Mouse (Mus musculus) liver, postnatal 0 days (tissue): ENCODE measurements at regions not wholly inside any gene's neighbourhood (a gene's known extent, or its start where the extent isn't known, plus 50 kb on each side); places are given as distances from the start of the nearest gene placed in this dataset.

ENCODE experiments used
- ATAC-seq: fragments of 200-750 bp; cut with Nextera tagmentation; 2 replicates; pipeline ENCODE4 v1.8.0; 2017; ENCODE audit warnings: mild to moderate bottlenecking, moderate library complexity
- DNase-seq: peaks from one replicate; pipeline ENCODE4 v3.0.0-alpha.2; 2016
- H3K27ac ChIP-seq: fragments of 300-500 bp; sonication (generic); 2 replicates; pipeline ENCODE4 v1.5.1; 2014; ENCODE audit warnings: antibody characterized with exemption, moderate library complexity, mild to moderate bottlenecking, low read depth
- H3K27me3 ChIP-seq: fragments of 300-500 bp; sonication (generic); 2 replicates; pipeline ENCODE4 v1.6.1; 2014; ENCODE audit warnings: low read length, control low read depth, mixed read lengths; ENCODE audit not compliant: insufficient read depth
- H3K36me3 ChIP-seq: fragments of 300-500 bp; sonication (generic); replicated peaks from 2 replicates; pipeline ENCODE4 v1.6.1; 2014; ENCODE audit warnings: mild to moderate bottlenecking, control low read depth, low read length, moderate library complexity, mixed read lengths; ENCODE audit not compliant: insufficient read depth
- H3K4me1 ChIP-seq: fragments of 300-500 bp; sonication (generic); 2 replicates; pipeline ENCODE4 v1.6.1; 2014; ENCODE audit warnings: antibody characterized with exemption, mild to moderate bottlenecking, control low read depth; ENCODE audit not compliant: insufficient read depth
- H3K4me2 ChIP-seq: fragments of 300-500 bp; sonication (generic); 2 replicates; pipeline ENCODE4 v1.6.1; 2014; ENCODE audit warnings: low read depth, mild to moderate bottlenecking, low read length, moderate library complexity, mixed read lengths
- H3K4me3 ChIP-seq: fragments of 300-500 bp; sonication (generic); 2 replicates; pipeline ENCODE4 v1.5.1; 2014; ENCODE audit warnings: low read depth, low read length
- H3K9ac ChIP-seq: fragments of 300-500 bp; sonication (generic); replicated peaks from 2 replicates; pipeline ENCODE4 v1.6.1; 2014; ENCODE audit warnings: mild to moderate bottlenecking, moderate library complexity
- H3K9me3 ChIP-seq: fragments of 300-500 bp; sonication (generic); 2 replicates; pipeline ENCODE4 v1.6.1; 2016; ENCODE audit warnings: mild to moderate bottlenecking, control low read depth, low read length, mixed read lengths
- CTCF ChIP-seq: sonication (generic); IDR thresholded peaks from 2 replicates; pipeline ENCODE4 v1.5.1; 2016; ENCODE audit warnings: antibody characterized with exemption, low read depth
- EP300 ChIP-seq: IDR thresholded peaks from 2 replicates; pipeline ENCODE4 v1.6.1; 2016; ENCODE audit warnings: antibody characterized with exemption, low read depth, mild to moderate bottlenecking
- WGBS: fragments of 180-500 bp; shearing (Covaris S2); extraction: QIAGEN DNeasy Blood & Tissue Kit; methylation state at CpG from one replicate; pipeline ENCODE4 v1.1.7; 2014; ENCODE audit not compliant: insufficient replicate concordance; 5-methylcytosine and 5-hydroxymethylcytosine counted together

DNA sequence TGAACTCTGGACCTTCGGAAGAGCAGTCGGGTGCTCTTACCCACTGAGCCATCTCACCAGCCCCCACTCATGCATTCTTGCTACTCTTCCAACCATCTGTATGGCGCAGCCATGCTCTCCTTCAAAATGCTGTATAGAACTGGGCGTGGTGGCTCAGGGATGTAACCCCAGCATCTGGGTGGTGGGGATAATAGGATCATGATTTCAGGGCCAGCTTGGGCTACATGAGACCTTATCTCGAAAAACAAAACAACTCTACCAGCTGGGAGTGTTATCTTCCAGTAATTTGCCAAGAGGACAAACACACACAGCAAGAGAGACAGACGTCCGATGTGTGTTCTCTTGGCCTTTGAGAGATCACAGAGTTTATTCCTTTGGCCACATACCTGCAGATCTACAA lies 69.8 kb upstream of the Lmo2 start:
- DNase-seq (no peak), ATAC-seq (peak; percentile 90)
- no peak overlapping the region for H3K4me3 ChIP-seq
- H3K36me3 ChIP-seq = no peaks in the 10 kb centered on the region
- H3K27me3 ChIP-seq = no peaks in the 10 kb centered on the region
- H3K4me1 ChIP-seq = peaks cover 10% of the 10 kb centered on the region
- H3K9ac ChIP-seq = no peak overlapping the region
- H3K9me3 ChIP-seq = no peaks in the 10 kb centered on the region
- no peak overlapping the region for H3K4me2 ChIP-seq
- 73% methylated on average over 7 of the region's 7 CpGs for WGBS
- H3K27ac ChIP-seq = peak overlapping the region; percentile 55; the same call in 1 of the 2 replicates
- TF ChIP-seq EP300 (peak; percentile 63), CTCF (no peak)

DNA sequence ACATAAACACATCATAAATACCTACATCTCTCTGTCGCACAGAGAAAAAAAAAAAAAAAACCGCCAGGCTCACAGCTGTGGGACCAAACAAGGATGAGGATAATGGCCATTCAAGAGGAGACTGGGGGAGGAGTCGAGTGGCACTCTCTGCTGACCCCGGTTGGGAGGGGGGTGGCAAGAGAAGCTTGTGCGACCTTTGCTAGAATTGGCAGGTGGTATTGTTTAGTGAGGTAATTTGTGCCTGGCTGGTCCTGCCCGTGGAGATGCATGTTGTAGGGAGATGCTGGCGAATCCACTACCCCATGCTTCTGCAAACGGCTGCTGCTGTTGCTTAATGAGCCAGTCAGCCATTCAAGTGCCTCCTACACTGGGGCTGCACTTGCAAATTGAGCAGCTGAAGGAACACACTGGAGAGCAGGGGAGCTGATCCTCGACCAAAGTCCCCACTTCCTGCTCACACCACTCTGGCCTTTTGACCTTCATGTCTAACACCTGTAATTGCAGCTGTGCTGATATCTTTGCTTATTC lies 66.5 kb upstream of the Lmo2 start:
- Histone ChIP-seq H3K4me2 (no peak overlapping the region), H3K4me3 (no peak overlapping the region), H3K9ac (no peak overlapping the region), H3K36me3 (no peaks in the 10 kb centered on the region), H3K9me3 (no peaks in the 10 kb centered on the region), H3K27ac (no peak overlapping the region), H3K4me1 (peaks cover 37% of the 10 kb centered on the region), H3K27me3 (no peaks in the 10 kb centered on the region)
- TF ChIP-seq CTCF (no peak), EP300 (no peak)
- ATAC-seq = no peak
- DNase-seq = no peak
- 39% methylated on average over 9 of the region's 9 CpGs for WGBS

DNA sequence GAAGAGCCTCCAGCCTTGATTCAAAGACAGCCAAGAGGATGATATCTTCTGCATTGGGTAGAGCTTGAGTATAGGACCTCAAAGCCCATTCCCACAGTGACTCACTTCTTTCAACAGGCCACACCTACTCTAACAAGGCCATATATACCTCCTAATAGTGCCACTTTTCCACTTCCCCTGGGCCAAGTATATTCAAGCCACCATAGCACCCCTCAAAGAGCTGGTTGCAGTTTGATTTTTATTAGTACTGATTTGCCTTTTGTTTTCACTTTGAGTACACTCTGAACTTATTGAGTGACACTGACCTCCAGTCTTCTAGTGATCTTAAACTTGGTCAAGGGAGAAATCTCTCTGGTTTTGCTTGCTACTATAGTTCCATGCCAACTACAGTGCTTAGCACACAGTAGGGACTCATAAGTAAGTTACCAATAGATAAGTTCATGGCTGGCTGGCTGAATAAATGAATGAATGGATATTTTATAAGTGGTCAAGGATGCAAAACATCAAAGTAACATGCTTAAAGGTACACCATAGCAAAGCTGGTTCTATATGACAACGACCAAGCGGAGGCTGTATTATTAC lies 64.5 kb upstream of the Lmo2 start:
- Histone ChIP-seq H3K4me2 (0 out of 2 replicates have a peak overlapping the region, but pooled peaks have one; percentile 10), H3K4me1 (peaks cover 52% of the 10 kb centered on the region), H3K9ac (peak overlapping the region; percentile 8; the same call in 1 of the 2 replicates), H3K9me3 (no peaks in the 10 kb centered on the region), H3K36me3 (no peaks in the 10 kb centered on the region), H3K27me3 (no peaks in the 10 kb centered on the region), H3K4me3 (no peak overlapping the region), H3K27ac (peak overlapping the region; percentile 96)
- ATAC-seq (peak; percentile 0; the same call in 1 of the 2 replicates), DNase-seq (no peak)
- WGBS = 58% methylated on average over 2 of the region's 2 CpGs
- no peak for TF ChIP-seq CTCF
- no peak for TF ChIP-seq EP300

DNA sequence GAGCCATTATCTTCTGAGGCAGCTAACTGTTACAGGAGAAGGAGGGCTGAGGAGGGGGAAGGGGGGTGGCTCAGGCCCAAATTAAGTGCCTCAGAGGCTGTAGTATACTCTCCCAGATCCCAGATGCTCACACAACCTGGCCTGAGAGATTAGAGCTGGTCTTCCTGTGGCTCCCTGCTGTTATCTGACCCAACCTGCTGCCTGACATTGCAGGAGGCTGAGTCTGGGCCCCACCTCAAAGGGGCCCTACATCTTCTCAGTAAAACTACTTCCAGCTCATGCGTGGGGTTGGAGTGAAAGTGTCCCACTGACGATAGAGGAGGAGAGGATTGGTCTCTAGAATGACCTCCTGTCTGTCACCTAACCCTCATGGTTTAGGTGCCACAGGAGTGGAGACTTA lies 64.0 kb upstream of the Lmo2 start:
- no peaks in the 10 kb centered on the region for H3K27me3 ChIP-seq
- H3K4me1 ChIP-seq = peaks cover 50% of the 10 kb centered on the region
- H3K9me3 ChIP-seq = no peaks in the 10 kb centered on the region
- DNase-seq = peak; percentile 78
- TF ChIP-seq CTCF (no peak), EP300 (peak; percentile 99)
- peak overlapping the region; percentile 17; the same call in 1 of the 2 replicates for H3K4me3 ChIP-seq
- peak overlapping the region; percentile 54 for H3K9ac ChIP-seq
- H3K36me3 ChIP-seq = no peaks in the 10 kb centered on the region
- H3K27ac ChIP-seq = peak overlapping the region; percentile 96
- peak overlapping the region; percentile 65 for H3K4me2 ChIP-seq
- peak; percentile 96 for ATAC-seq
- 36% methylated on average over 2 of the region's 2 CpGs for whole genome bisulfite sequencing

DNA sequence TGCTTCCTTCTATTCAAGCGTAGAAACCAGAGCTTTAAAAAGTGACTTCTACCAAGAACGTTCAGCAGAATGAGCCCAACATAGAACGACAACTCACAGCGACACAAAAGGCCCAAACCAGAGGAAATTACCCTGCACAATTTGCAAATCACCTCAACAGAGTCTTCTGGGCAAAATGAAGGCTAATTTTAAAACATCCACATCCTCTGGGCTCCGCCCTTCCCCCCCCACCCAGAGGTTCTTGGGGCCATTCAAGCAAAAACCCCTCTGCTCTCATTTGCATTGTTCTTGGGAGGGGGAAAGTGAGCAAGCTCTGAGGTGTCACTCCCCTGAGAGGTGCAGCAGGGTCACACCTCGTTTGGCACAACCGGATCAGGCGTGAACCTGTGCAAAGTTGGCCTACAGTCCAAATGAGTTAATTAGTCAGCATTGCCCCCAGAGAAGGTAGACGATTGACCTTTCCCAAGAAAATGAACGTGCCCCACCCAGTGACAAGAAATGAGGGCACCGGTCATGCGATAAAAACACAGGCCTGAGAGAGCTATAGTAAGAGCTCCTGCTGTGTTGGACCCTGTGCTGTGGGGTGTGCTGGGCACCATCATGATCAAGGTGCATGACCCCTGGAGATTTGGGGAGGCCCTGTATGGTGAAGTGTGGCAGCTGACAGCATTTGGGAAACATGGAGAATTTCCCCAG lies 62.7 kb upstream of the Lmo2 start:
- peak; percentile 54 for DNase-seq
- peak overlapping the region; percentile 96 for H3K27ac ChIP-seq
- H3K36me3 ChIP-seq = no peaks in the 10 kb centered on the region
- no peak overlapping the region for H3K4me3 ChIP-seq
- H3K9ac ChIP-seq = peak overlapping the region; percentile 54
- H3K4me2 ChIP-seq = peak overlapping the region; percentile 65
- TF ChIP-seq EP300 (peak; percentile 12; the same call in 1 of the 2 replicates), CTCF (no peak)
- H3K27me3 ChIP-seq = no peaks in the 10 kb centered on the region
- no peaks in the 10 kb centered on the region for H3K9me3 ChIP-seq
- H3K4me1 ChIP-seq = peaks cover 50% of the 10 kb centered on the region
- ATAC-seq = no peak
- WGBS = 38% methylated on average over 12 of the region's 12 CpGs

DNA sequence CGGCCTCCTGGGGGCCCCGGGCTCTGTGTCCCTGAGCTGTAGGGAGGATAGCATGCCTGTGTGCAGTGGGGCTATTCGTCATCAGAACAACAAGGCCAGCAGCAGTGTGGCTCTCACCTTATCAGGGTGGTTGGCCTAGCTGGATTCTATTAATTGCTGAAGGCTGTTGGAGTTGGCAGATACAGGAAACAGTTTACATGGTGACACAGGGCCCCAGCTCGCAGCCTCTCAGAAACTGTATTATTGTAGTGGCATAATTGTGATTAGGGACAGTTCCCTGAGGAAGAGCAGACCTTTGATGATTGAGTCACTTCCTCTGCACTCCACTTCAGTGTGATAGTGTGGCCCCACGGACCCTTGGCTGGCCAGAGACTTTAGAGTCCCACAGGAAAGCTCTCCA lies 61.6 kb upstream of the Lmo2 start:
- TF ChIP-seq CTCF = no peak
- peak; percentile 68 for TF ChIP-seq EP300
- no peak overlapping the region for H3K4me3 ChIP-seq

More for the DNA sequence above, 61.6 kb upstream of the Lmo2 start:
- ATAC-seq (peak; percentile 8; the same call in 1 of the 2 replicates), DNase-seq (peak; percentile 38)
- Histone ChIP-seq H3K27me3 (no peaks in the 10 kb centered on the region), H3K36me3 (no peaks in the 10 kb centered on the region), H3K4me1 (peaks cover 58% of the 10 kb centered on the region), H3K27ac (peak overlapping the region; percentile 96), H3K9me3 (no peaks in the 10 kb centered on the region), H3K4me2 (peak overlapping the region; percentile 65), H3K9ac (peak overlapping the region; percentile 54)
- 21% methylated on average over 5 of the region's 5 CpGs for WGBS
